Mouse (Mus musculus): Measurements from ENCODE around the gene Ppfibp2. TPM values are rescaled to one million over a fixed set of nuclear protein-coding genes. Genes with fewer than 3 reads are reported as not detected.

Ppfibp2 gene
- total and polyA plus RNA-seq, 3 experiments, result 0.27 TPM; not detected in 2

DNA sequence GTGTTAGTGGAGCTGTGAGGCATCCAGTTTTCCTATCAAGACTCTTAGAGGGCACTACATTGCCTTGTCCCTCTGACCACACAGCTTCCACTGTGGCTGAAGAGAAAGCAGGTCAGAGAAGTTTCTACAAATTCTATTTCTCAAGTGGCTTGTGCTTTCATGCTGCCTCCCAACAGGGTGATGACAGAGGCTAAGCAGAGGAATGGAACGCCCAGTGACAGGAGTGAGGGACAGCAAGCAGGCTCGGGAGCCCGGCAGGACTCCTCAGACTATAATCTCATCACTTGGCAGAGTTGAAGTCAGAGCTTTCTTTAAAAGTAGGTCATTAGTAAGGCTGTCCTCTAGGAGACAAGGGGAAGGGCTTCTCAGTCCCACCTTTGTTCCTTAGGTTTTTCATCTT is 160.9 kb downstream of the Ppfibp2 start:
- no peaks in the 10 kb centered on the region for H3K27me3 ChIP-seq (ENCODE audit: insufficient read depth, low read length)
- H3K9me3 ChIP-seq (replicated peaks), result peaks cover 42% of the 10 kb centered on the region
- no peaks in the 10 kb centered on the region for H3K36me3 ChIP-seq (replicated peaks)
- DNase-seq (ENCODE audit: low spot score), result no peak
- H3K4me1 ChIP-seq (ENCODE audit: insufficient read depth, low read depth, low read length), result no peaks in the 10 kb centered on the region
- ATAC-seq (ENCODE audit: extremely low read depth, insufficient number of reproducible peaks, low FRiP score, poor library complexity, severe bottlenecking), result no peak
- TF ChIP-seq TAL1 (conservative IDR thresholded peaks at IDR 0.05; ENCODE audit: low read depth, low read length) (no peak), GATA2 (IDR thresholded peaks at IDR 0.05; ENCODE audit: borderline replicate concordance, low read depth, low read length) (no peak)
- H3K4me3 ChIP-seq (ENCODE audit: low read depth, low read length), result no peak overlapping the region

DNA sequence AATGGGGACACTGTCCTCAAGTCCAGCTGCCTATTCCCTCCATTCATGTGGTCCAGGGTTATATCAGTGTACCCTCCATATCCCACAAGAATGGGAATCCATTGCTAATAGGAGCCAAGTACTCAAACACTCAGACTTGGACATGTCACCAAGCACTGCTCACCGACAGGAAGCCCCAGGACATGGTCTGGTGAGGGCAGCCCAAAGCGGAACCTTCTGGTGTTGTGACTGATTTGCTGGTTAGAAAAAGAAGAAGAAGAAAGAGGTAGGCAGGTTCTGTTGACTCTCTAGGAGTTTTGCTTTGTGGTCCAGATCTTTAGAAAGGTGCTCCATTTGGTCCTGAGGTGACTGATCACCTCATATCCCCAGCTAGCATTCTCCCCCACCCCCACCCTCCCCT is 161.7 kb downstream of the Ppfibp2 start:
- no peak overlapping the region for H3K4me3 ChIP-seq (ENCODE audit: low read depth, low read length)
- no peak for TF ChIP-seq GATA2 (IDR thresholded peaks at IDR 0.05; ENCODE audit: borderline replicate concordance, low read depth, low read length)
- TF ChIP-seq GATA1 (IDR thresholded peaks at IDR 0.05; ENCODE audit: borderline replicate concordance, low read length), result no peak
- TF ChIP-seq POLR2AphosphoS5 (IDR thresholded peaks at IDR 0.05; ENCODE audit: insufficient replicate concordance, low read depth, low read length), result no peak
- no peak for TF ChIP-seq TAL1 (conservative IDR thresholded peaks at IDR 0.05; ENCODE audit: low read depth, low read length)
- TF ChIP-seq CTCF (IDR thresholded peaks at IDR 0.05; ENCODE audit: low read depth, low read length), result no peak
- no peaks in the 10 kb centered on the region for H3K4me1 ChIP-seq (ENCODE audit: insufficient read depth, low read depth, low read length)
- DNase-seq (ENCODE audit: low spot score), result no peak
- H3K27me3 ChIP-seq (ENCODE audit: insufficient read depth, low read length), result no peaks in the 10 kb centered on the region
- H3K36me3 ChIP-seq (replicated peaks), result no peaks in the 10 kb centered on the region
- peaks cover 41% of the 10 kb centered on the region for H3K9me3 ChIP-seq (replicated peaks)
- no peak for ATAC-seq (ENCODE audit: extremely low read depth, insufficient number of reproducible peaks, low FRiP score, poor library complexity, severe bottlenecking)

DNA sequence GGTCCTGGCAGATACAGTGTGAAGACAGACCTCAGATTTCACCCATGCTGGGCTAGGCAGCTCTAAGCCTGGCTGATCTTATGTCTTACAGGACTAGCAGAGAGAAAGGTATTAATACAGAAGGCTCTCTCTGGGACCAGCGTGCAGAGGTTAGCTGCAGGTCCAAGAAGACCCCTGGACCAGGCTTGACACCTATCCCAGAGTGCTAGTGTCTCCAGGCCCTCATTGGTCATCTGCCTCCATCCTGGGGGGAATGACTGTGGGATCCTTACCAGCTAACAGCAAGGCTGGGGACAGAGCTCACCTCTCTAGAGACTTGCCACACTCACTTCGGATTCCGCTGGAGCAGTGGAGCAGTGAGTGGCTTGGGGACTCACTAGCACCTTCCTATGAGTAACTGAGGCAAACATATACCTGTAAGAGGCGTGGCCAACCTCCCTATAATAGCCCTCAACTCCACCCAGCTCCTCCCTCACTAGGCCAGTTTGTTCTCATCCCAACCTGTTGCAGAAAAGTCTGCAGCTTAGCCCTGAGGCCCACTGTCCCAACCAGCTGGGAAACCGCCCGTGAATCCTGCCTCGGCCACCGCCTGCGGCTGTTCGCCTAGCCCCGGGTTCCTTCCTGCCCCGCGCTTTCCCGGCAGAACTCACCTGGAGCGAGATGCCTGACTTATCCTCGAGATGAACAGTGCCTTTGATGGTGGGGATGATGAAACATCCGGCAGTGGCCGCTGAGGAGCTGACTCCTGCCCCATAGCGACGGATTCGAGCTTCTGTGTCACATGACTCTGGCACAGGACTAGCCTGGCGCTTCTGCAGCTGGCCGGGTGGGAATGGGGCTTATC is 162.5 kb downstream of the Ppfibp2 start, which contains the start of gene Cyb5r2:
Gene Cyb5r2 (minus strand): TSS at position 725 of the 844 bp plus-strand sequence.
- TF ChIP-seq TAL1 (conservative IDR thresholded peaks at IDR 0.05; ENCODE audit: low read depth, low read length) (no peak), GATA2 (IDR thresholded peaks at IDR 0.05; ENCODE audit: borderline replicate concordance, low read depth, low read length) (no peak), POLR2AphosphoS5 (IDR thresholded peaks at IDR 0.05; ENCODE audit: insufficient replicate concordance, low read depth, low read length) (no peak), GATA1 (IDR thresholded peaks at IDR 0.05; ENCODE audit: borderline replicate concordance, low read length) (no peak), CTCF (IDR thresholded peaks at IDR 0.05; ENCODE audit: low read depth, low read length) (no peak)
- Histone ChIP-seq H3K36me3 (replicated peaks) (no peaks in the 10 kb centered on the region), H3K27me3 (ENCODE audit: insufficient read depth, low read length) (no peaks in the 10 kb centered on the region), H3K9me3 (replicated peaks) (peaks cover 37% of the 10 kb centered on the region), H3K4me1 (ENCODE audit: insufficient read depth, low read depth, low read length) (no peaks in the 10 kb centered on the region), H3K4me3 (ENCODE audit: low read depth, low read length) (no peak within 1 kb of the TSS; the same call in 1 of the 2 replicates)
- DNase-seq (ENCODE audit: low spot score) (no peak), ATAC-seq (ENCODE audit: extremely low read depth, insufficient number of reproducible peaks, low FRiP score, poor library complexity, severe bottlenecking) (no peak)

DNA sequence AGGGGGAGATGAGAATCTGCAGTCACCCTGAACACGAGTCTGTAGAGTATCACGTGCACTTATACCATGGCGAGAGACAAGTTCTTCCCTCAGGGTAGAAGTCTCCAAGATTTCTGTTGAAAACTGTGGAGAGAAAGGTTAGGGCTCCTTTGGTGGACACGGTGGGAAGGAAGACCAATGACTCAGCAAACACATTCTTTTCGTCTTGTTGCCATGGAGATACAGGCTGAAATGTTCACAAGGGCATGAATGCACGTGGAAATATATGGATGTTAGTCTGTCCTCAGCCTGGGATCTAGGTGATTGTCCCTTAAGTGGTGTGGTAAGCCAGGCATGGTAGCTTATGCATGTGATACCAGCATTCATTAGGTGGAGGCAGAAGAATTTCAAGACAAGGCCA is 175.8 kb downstream of the Ppfibp2 start:
- Histone ChIP-seq H3K9me3 (replicated peaks) (peaks cover 12% of the 10 kb centered on the region), H3K27me3 (ENCODE audit: insufficient read depth, low read length) (no peaks in the 10 kb centered on the region), H3K4me3 (ENCODE audit: low read depth, low read length) (no peak overlapping the region), H3K4me1 (ENCODE audit: insufficient read depth, low read depth, low read length) (no peaks in the 10 kb centered on the region), H3K36me3 (replicated peaks) (no peaks in the 10 kb centered on the region)
- DNase-seq (ENCODE audit: low spot score) (no peak), ATAC-seq (ENCODE audit: extremely low read depth, insufficient number of reproducible peaks, low FRiP score, poor library complexity, severe bottlenecking) (no peak)
- TF ChIP-seq GATA2 (IDR thresholded peaks at IDR 0.05; ENCODE audit: borderline replicate concordance, low read depth, low read length), result no peak
- no peak for TF ChIP-seq GATA1 (IDR thresholded peaks at IDR 0.05; ENCODE audit: borderline replicate concordance, low read length)
- no peak for TF ChIP-seq CTCF (IDR thresholded peaks at IDR 0.05; ENCODE audit: low read depth, low read length)
- TF ChIP-seq TAL1 (conservative IDR thresholded peaks at IDR 0.05; ENCODE audit: low read depth, low read length), result no peak
- no peak for TF ChIP-seq POLR2AphosphoS5 (IDR thresholded peaks at IDR 0.05; ENCODE audit: insufficient replicate concordance, low read depth, low read length)

DNA sequence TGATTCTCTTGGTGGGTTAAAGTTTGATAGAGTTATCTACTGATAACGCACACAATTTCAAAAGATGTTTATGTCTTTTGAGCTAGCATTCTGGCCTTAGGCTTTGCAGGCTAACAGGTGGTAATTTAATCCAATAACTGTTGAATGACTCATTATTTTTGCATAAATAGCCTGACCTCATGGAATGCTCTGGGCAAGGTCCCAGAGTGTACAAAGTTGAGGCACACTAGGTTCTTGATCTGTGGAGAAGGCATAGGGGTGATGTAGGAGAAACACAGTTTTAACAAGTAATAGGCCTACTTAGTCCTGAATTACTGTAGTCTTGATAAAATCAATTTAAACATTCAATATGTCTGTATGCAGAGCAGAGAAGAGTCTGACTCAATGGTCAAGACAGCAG is 183.2 kb downstream of the Ppfibp2 start:
- Histone ChIP-seq H3K4me1 (ENCODE audit: insufficient read depth, low read depth, low read length) (no peaks in the 10 kb centered on the region), H3K27me3 (ENCODE audit: insufficient read depth, low read length) (no peaks in the 10 kb centered on the region), H3K9me3 (replicated peaks) (peaks cover 11% of the 10 kb centered on the region), H3K4me3 (ENCODE audit: low read depth, low read length) (no peak overlapping the region), H3K36me3 (replicated peaks) (no peaks in the 10 kb centered on the region)
- TF ChIP-seq CTCF (IDR thresholded peaks at IDR 0.05; ENCODE audit: low read depth, low read length), result no peak
- TF ChIP-seq GATA1 (IDR thresholded peaks at IDR 0.05; ENCODE audit: borderline replicate concordance, low read length), result no peak
- no peak for TF ChIP-seq TAL1 (conservative IDR thresholded peaks at IDR 0.05; ENCODE audit: low read depth, low read length)
- TF ChIP-seq GATA2 (IDR thresholded peaks at IDR 0.05; ENCODE audit: borderline replicate concordance, low read depth, low read length), result no peak
- no peak for TF ChIP-seq POLR2AphosphoS5 (IDR thresholded peaks at IDR 0.05; ENCODE audit: insufficient replicate concordance, low read depth, low read length)
- DNase-seq (ENCODE audit: low spot score) (no peak), ATAC-seq (ENCODE audit: extremely low read depth, insufficient number of reproducible peaks, low FRiP score, poor library complexity, severe bottlenecking) (no peak)

DNA sequence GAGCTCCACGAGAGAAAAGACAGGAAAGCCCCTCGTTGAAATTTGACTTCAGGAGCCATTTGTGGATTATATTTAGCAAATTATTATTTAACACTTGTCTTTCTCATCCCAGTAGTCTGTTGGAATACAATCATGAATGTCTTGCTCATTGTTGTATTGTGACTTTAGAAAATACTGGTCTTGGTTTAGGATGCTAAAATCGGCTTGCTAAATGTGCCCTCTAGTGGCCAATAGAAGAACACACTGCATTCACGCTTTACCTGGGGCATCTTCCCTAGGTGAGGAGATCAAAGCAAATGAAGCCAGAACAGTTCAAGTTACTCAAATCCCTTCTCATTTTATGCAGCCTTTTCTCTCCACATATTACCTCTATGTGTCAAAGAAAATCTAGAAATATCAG is 184.6 kb downstream of the Ppfibp2 start:
- no peak overlapping the region for H3K4me3 ChIP-seq (ENCODE audit: low read depth, low read length)
- H3K9me3 ChIP-seq (replicated peaks), result peaks cover 13% of the 10 kb centered on the region
- DNase-seq (ENCODE audit: low spot score), result no peak
- no peaks in the 10 kb centered on the region for H3K27me3 ChIP-seq (ENCODE audit: insufficient read depth, low read length)
- H3K4me1 ChIP-seq (ENCODE audit: insufficient read depth, low read depth, low read length), result no peaks in the 10 kb centered on the region
- no peaks in the 10 kb centered on the region for H3K36me3 ChIP-seq (replicated peaks)
- no peak for ATAC-seq (ENCODE audit: extremely low read depth, insufficient number of reproducible peaks, low FRiP score, poor library complexity, severe bottlenecking)
- no peak for TF ChIP-seq CTCF (IDR thresholded peaks at IDR 0.05; ENCODE audit: low read depth, low read length)
- no peak for TF ChIP-seq GATA1 (IDR thresholded peaks at IDR 0.05; ENCODE audit: borderline replicate concordance, low read length)
- TF ChIP-seq POLR2AphosphoS5 (IDR thresholded peaks at IDR 0.05; ENCODE audit: insufficient replicate concordance, low read depth, low read length), result no peak
- TF ChIP-seq GATA2 (IDR thresholded peaks at IDR 0.05; ENCODE audit: borderline replicate concordance, low read depth, low read length), result no peak
- no peak for TF ChIP-seq TAL1 (conservative IDR thresholded peaks at IDR 0.05; ENCODE audit: low read depth, low read length)
